Mouse (Mus musculus) testis, adult 2 months (tissue): ENCODE results near the gene Ost4.

ENCODE experiments used
- CTCF ChIP-seq: fragments of 200-500 bp; IDR thresholded peaks from 2 replicates; pipeline ENCODE4 v1.5.1; 2012; ENCODE audit warnings: low read depth, mild to moderate bottlenecking, inconsistent platforms, low read length, moderate library complexity; ENCODE audit not compliant: control insufficient read depth, insufficient read depth, insufficient replicate concordance
- POLR2A ChIP-seq: fragments of 200-500 bp; IDR thresholded peaks from 2 replicates; pipeline ENCODE4 v1.6.1; 2012; ENCODE audit warnings: low read depth, mild to moderate bottlenecking, inconsistent platforms, low read length, moderate library complexity; ENCODE audit not compliant: control insufficient read depth

DNA sequence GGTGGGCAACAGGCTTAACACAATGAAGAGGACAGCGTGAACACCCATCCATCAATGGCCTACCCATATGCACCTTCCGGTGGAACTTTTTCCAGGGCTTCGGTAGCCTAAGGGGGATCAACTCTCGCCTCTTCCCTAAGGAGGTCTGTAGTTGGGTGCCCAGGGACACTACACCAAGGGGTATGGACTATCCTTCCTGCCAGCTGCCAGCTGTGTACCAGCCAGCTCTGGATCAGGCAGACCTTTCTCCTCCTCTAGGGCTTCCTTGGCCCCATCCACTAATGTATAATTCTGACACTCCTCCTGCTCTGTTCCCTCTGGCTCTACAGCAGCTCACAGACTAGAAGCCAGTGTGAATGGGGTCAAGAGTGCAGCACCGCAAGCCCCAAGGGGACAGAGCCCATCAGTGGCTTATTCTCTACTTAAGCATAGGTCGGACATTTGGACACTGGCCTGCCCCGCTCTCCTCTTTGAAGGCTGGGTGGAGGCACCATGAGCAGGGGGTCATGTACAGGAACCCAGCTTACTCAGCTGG, 6.6 kb upstream of the Ost4 start:
- TF ChIP-seq CTCF = no peak
- TF ChIP-seq POLR2A = no peak
